Mouse (Mus musculus): ENCODE results near the gene Shisal2a. TPM values are rescaled to one million over a fixed set of nuclear protein-coding genes. Genes with fewer than 3 reads are reported as not detected.

The Shisal2a gene
- polyA plus RNA-seq, 1 experiment: 1.4 TPM

- H3K27ac ChIP-seq (ENCODE audit: insufficient read depth, low read length): no peak overlapping the region
- no peak for TF ChIP-seq CTCF (IDR thresholded peaks at IDR 0.05; ENCODE audit: low read depth, low read length)
- no peaks in the 10 kb centered on the region for H3K9me3 ChIP-seq (replicated peaks; ENCODE audit: control insufficient read depth, insufficient read depth, low read length, poor library complexity, severe bottlenecking)
- 0 out of 2 replicates have a peak overlapping the region, but pooled peaks have one; percentile 1 for H3K4me3 ChIP-seq (ENCODE audit: low read depth, low read length)
- H3K27me3 ChIP-seq (ENCODE audit: control insufficient read depth, insufficient read depth, low read length, poor library complexity, severe bottlenecking): no peaks in the 10 kb centered on the region
- H3K36me3 ChIP-seq (ENCODE audit: control insufficient read depth, insufficient read depth, low read length, poor library complexity, severe bottlenecking): no peaks in the 10 kb centered on the region
- peaks cover 7% of the 10 kb centered on the region for H3K4me1 ChIP-seq (ENCODE audit: control insufficient read depth, insufficient read depth, low read length)
- no peak overlapping the region for H3K9ac ChIP-seq (ENCODE audit: low read depth, poor library complexity, severe bottlenecking)
Observed at GRCm38 (mm10) chr4:108350819-108351218, 32.3 kb downstream of the Shisal2a start.

DNA sequence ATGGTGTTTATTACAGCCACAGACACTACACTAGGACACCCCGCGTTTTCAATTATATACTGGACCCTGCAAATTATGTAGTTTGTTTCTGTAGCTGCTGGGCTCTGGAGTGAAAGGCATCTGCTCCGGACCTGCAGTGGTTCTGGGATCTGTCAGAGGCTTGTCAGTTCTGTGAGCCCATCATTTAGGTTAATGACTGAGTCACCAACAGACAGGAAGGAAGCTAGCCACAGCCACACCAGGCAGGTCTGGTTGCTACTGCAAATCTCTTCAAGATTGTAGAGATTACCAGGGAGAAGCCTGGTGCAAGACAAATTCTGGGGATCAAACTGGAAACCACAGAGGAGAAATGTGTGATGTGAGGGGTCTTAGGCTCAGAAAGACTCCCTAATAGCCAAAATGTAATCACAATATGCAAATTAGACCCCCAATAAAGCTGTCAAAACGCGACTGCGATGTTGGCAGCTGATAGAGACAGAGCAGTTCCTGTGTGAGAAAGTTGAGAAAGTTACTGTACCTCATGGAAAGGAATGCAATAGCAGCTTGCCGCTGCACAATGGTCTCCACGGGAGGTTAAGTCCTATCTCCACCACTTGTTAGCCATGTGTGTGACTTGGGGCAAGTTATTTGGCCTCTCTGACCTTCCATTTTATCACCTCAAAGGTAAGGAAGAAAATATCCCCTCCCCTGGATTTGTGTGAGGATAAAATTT is 33.2 kb downstream of the Shisal2a start:
- Histone ChIP-seq H3K27ac (ENCODE audit: insufficient read depth, low read length) (no peak overlapping the region), H3K4me1 (ENCODE audit: control insufficient read depth, insufficient read depth, low read length) (peaks cover 8% of the 10 kb centered on the region)
- TF ChIP-seq CTCF (IDR thresholded peaks at IDR 0.05; ENCODE audit: low read depth, low read length): no peak

GRCm38 (mm10) chr4:108349064-108349463 is 34.1 kb downstream of the Shisal2a start:
- Histone ChIP-seq H3K36me3 (ENCODE audit: control insufficient read depth, insufficient read depth, low read length, poor library complexity, severe bottlenecking) (no peaks in the 10 kb centered on the region), H3K4me3 (ENCODE audit: low read depth, low read length) (no peak overlapping the region), H3K9ac (ENCODE audit: low read depth, poor library complexity, severe bottlenecking) (no peak overlapping the region), H3K9me3 (replicated peaks; ENCODE audit: control insufficient read depth, insufficient read depth, low read length, poor library complexity, severe bottlenecking) (no peaks in the 10 kb centered on the region), H3K27ac (ENCODE audit: insufficient read depth, low read length) (no peak overlapping the region), H3K4me1 (ENCODE audit: control insufficient read depth, insufficient read depth, low read length) (peaks cover 8% of the 10 kb centered on the region), H3K27me3 (ENCODE audit: control insufficient read depth, insufficient read depth, low read length, poor library complexity, severe bottlenecking) (no peaks in the 10 kb centered on the region)
- no peak for TF ChIP-seq CTCF (IDR thresholded peaks at IDR 0.05; ENCODE audit: low read depth, low read length)
- TF ChIP-seq POLR2A (IDR thresholded peaks at IDR 0.05; ENCODE audit: insufficient read depth, low read length): no peak
- no peak for TF ChIP-seq EP300 (IDR thresholded peaks at IDR 0.05; ENCODE audit: insufficient read depth, low read depth, low read length)

More for the DNA sequence above, 33.2 kb downstream of the Shisal2a start:
- H3K9me3 ChIP-seq (replicated peaks; ENCODE audit: control insufficient read depth, insufficient read depth, low read length, poor library complexity, severe bottlenecking): no peaks in the 10 kb centered on the region
- H3K4me3 ChIP-seq (ENCODE audit: low read depth, low read length): no peak overlapping the region
- H3K27me3 ChIP-seq (ENCODE audit: control insufficient read depth, insufficient read depth, low read length, poor library complexity, severe bottlenecking): no peaks in the 10 kb centered on the region
- H3K36me3 ChIP-seq (ENCODE audit: control insufficient read depth, insufficient read depth, low read length, poor library complexity, severe bottlenecking): no peaks in the 10 kb centered on the region
- H3K9ac ChIP-seq (ENCODE audit: low read depth, poor library complexity, severe bottlenecking): no peak overlapping the region

DNA sequence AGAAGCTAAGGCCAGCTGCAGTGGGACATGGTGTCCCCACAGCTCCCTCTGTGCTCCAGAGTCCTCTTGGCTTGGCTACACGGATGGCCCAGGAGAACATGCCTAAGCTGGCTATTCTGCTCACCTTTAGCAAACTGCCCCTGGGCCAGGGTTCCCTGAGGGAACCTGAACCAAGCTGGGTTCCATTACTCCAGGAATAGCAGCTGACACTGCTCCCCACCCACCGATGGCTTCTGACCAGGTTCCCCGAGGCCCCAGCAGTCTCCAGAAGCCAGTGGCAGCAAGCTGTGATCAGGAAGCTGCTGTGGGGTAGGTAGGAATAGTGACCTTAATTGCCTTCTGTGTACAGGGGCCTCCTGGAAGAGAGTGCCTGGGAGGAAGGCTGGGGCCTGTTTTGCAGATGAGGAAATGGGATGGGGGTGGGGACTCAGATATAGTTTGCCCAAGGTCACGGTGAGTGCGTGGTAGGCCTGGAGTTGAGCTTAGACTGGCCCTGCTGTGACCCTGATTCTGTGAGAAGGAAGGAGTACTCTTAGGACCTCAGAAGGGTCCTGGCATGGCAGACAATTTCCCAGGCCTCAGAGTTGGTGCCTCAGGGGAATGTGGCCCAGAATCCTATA is 34.8 kb downstream of the Shisal2a start:
- TF ChIP-seq POLR2A (IDR thresholded peaks at IDR 0.05; ENCODE audit: insufficient read depth, low read length) (no peak), CTCF (IDR thresholded peaks at IDR 0.05; ENCODE audit: low read depth, low read length) (no peak), EP300 (IDR thresholded peaks at IDR 0.05; ENCODE audit: insufficient read depth, low read depth, low read length) (no peak)
- no peak overlapping the region for H3K9ac ChIP-seq (ENCODE audit: low read depth, poor library complexity, severe bottlenecking)
- H3K4me3 ChIP-seq (ENCODE audit: low read depth, low read length): no peak overlapping the region
- no peaks in the 10 kb centered on the region for H3K36me3 ChIP-seq (ENCODE audit: control insufficient read depth, insufficient read depth, low read length, poor library complexity, severe bottlenecking)
- no peaks in the 10 kb centered on the region for H3K27me3 ChIP-seq (ENCODE audit: control insufficient read depth, insufficient read depth, low read length, poor library complexity, severe bottlenecking)
- H3K27ac ChIP-seq (ENCODE audit: insufficient read depth, low read length): no peak overlapping the region
- peaks cover 8% of the 10 kb centered on the region for H3K4me1 ChIP-seq (ENCODE audit: control insufficient read depth, insufficient read depth, low read length)
- H3K9me3 ChIP-seq (replicated peaks; ENCODE audit: control insufficient read depth, insufficient read depth, low read length, poor library complexity, severe bottlenecking): no peaks in the 10 kb centered on the region

DNA sequence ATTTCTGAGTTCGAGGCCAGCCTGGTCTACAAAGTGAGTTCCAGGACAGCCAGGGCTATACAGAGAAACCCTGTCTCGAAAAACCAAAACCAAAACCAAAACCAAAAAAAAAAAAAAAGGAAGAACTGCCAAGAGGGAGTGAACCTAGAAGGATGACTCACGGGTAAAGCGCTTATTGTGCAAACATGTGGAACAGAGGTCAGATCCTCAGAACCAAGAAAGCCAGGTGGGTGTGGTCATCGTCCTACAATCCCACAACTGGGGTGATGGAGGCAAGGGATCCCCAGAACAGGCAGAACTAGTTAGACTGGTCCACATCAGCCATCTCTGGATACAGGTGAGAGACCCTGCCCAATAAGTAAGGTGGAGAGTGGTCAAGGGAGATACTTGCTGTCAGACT is 36.0 kb downstream of the Shisal2a start:
- peaks cover 8% of the 10 kb centered on the region for H3K4me1 ChIP-seq (ENCODE audit: control insufficient read depth, insufficient read depth, low read length)
- H3K27me3 ChIP-seq (ENCODE audit: control insufficient read depth, insufficient read depth, low read length, poor library complexity, severe bottlenecking): no peaks in the 10 kb centered on the region
- TF ChIP-seq CTCF (IDR thresholded peaks at IDR 0.05; ENCODE audit: low read depth, low read length) (no peak), POLR2A (IDR thresholded peaks at IDR 0.05; ENCODE audit: insufficient read depth, low read length) (no peak), EP300 (IDR thresholded peaks at IDR 0.05; ENCODE audit: insufficient read depth, low read depth, low read length) (no peak)
- H3K36me3 ChIP-seq (ENCODE audit: control insufficient read depth, insufficient read depth, low read length, poor library complexity, severe bottlenecking): no peaks in the 10 kb centered on the region
- H3K9me3 ChIP-seq (replicated peaks; ENCODE audit: control insufficient read depth, insufficient read depth, low read length, poor library complexity, severe bottlenecking): no peaks in the 10 kb centered on the region
- no peak overlapping the region for H3K27ac ChIP-seq (ENCODE audit: insufficient read depth, low read length)
- no peak overlapping the region for H3K4me3 ChIP-seq (ENCODE audit: low read depth, low read length)
- H3K9ac ChIP-seq (ENCODE audit: low read depth, poor library complexity, severe bottlenecking): no peak overlapping the region

GRCm38 (mm10) chr4:108345826-108346225 is 37.3 kb downstream of the Shisal2a start:
- Histone ChIP-seq H3K4me3 (ENCODE audit: low read depth, low read length) (no peak overlapping the region), H3K9me3 (replicated peaks; ENCODE audit: control insufficient read depth, insufficient read depth, low read length, poor library complexity, severe bottlenecking) (no peaks in the 10 kb centered on the region), H3K9ac (ENCODE audit: low read depth, poor library complexity, severe bottlenecking) (no peak overlapping the region), H3K36me3 (ENCODE audit: control insufficient read depth, insufficient read depth, low read length, poor library complexity, severe bottlenecking) (no peaks in the 10 kb centered on the region), H3K4me1 (ENCODE audit: control insufficient read depth, insufficient read depth, low read length) (peaks cover 6% of the 10 kb centered on the region), H3K27me3 (ENCODE audit: control insufficient read depth, insufficient read depth, low read length, poor library complexity, severe bottlenecking) (no peaks in the 10 kb centered on the region), H3K27ac (ENCODE audit: insufficient read depth, low read length) (no peak overlapping the region)
- no peak for TF ChIP-seq CTCF (IDR thresholded peaks at IDR 0.05; ENCODE audit: low read depth, low read length)
- TF ChIP-seq EP300 (IDR thresholded peaks at IDR 0.05; ENCODE audit: insufficient read depth, low read depth, low read length): no peak
- TF ChIP-seq POLR2A (IDR thresholded peaks at IDR 0.05; ENCODE audit: insufficient read depth, low read length): no peak

Data from ES-Bruce4 (cell line).